ENCODE assay signal across 21 mouse cellular contexts in genomic region chr14:60055231-60055630, GRCm38 (mm10).
DNase-seq lines count a peak whose midpoint lies in the region; ATAC-seq and TF ChIP-seq lines count a peak whose summit lies in the region.
"Had no signal": no experiment of that assay in that cellular context is flagged by ENCODE, and none has a peak within 500 bp of the region (broad histone marks: within the 10 kb centered on the region; RNA-seq: fewer than 3 reads in every experiment).

No protein-coding gene starts in this region.

- no peak overlapping the region for H3K4me3 ChIP-seq in lung, embryonic 14.5 days (ENCODE audit: low read depth, low read length)
- H3K4me3 ChIP-seq: embryonic facial prominence, embryonic 12.5 days; forebrain, embryonic 15.5 days; heart, embryonic 15.5 days; hindbrain, embryonic 13.5 days had no signal

- peak; percentile 1 to 13 for DNase-seq in adrenal gland, postnatal 36 days
- DNase-seq in adrenal gland, postnatal 25 days, result no peak
- DNase-seq in lung, embryonic 14.5 days, result peak; percentile 8
- DNase-seq in lung, postnatal 14 days, result no peak
- peak; percentile 44 for DNase-seq in testis, postnatal 14 days (ENCODE audit: low spot score)
- DNase-seq in testis, postnatal 10 days (ENCODE audit: low spot score), result no peak
- no peak for DNase-seq in cerebellum, adult 18-20 months
- DNase-seq: adrenal gland, adult 2 months; cerebellum, adult 8-10 months; cerebellum, postnatal 14 days; gastrocnemius, postnatal 36 days; heart, adult 18-20 months had no signal

- no peaks in the 10 kb centered on the region for H3K4me1 ChIP-seq in lung, embryonic 14.5 days (ENCODE audit: insufficient read depth)
- H3K4me1 ChIP-seq: embryonic facial prominence, embryonic 12.5 days; forebrain, embryonic 15.5 days; heart, embryonic 15.5 days; hindbrain, embryonic 13.5 days had no signal

- TF ChIP-seq CTCF in lung, embryonic 14.5 days (IDR thresholded peaks at IDR 0.05; ENCODE audit: low read depth), result no peak

- no peaks in the 10 kb centered on the region for H3K27me3 ChIP-seq in lung, embryonic 14.5 days (ENCODE audit: insufficient read depth, low read length)
- H3K27me3 ChIP-seq: CH12.LX; embryonic facial prominence, embryonic 12.5 days; forebrain, embryonic 15.5 days; heart, embryonic 15.5 days; hindbrain, embryonic 13.5 days had no signal

- no peak overlapping the region for H3K27ac ChIP-seq in lung, embryonic 14.5 days (ENCODE audit: low read depth)
- H3K27ac ChIP-seq: embryonic facial prominence, embryonic 12.5 days; forebrain, embryonic 15.5 days; heart, embryonic 15.5 days; hindbrain, embryonic 13.5 days; hindbrain, postnatal 0 days had no signal

- no peak for ATAC-seq in lung, embryonic 14.5 days (ENCODE audit: insufficient read depth)
- ATAC-seq: activated CD4-positive, CD25-positive, alpha-beta regulatory T cell, adult 4 months; forebrain, embryonic 15.5 days; hindbrain, postnatal 0 days; Patski had no signal

- H3K9ac ChIP-seq in lung, embryonic 14.5 days, result no peak overlapping the region
- H3K9ac ChIP-seq: embryonic facial prominence, embryonic 12.5 days; forebrain, embryonic 15.5 days; heart, embryonic 15.5 days; hindbrain, embryonic 13.5 days had no signal

- H3K9me3 ChIP-seq in lung, embryonic 14.5 days (ENCODE audit: low read depth, low read length), result no peaks in the 10 kb centered on the region
- H3K9me3 ChIP-seq: embryonic facial prominence, embryonic 12.5 days; forebrain, embryonic 15.5 days; heart, embryonic 15.5 days; hindbrain, embryonic 13.5 days had no signal

- H3K4me2 ChIP-seq in lung, embryonic 14.5 days, result no peak overlapping the region
- H3K4me2 ChIP-seq: embryonic facial prominence, embryonic 12.5 days; forebrain, embryonic 15.5 days; heart, embryonic 11.5 days; heart, embryonic 15.5 days; hindbrain, embryonic 13.5 days had no signal

- H3K36me3 ChIP-seq in lung, embryonic 14.5 days (ENCODE audit: insufficient read depth), result no peaks in the 10 kb centered on the region
- H3K36me3 ChIP-seq: embryonic facial prominence, embryonic 12.5 days; forebrain, embryonic 15.5 days; heart, embryonic 15.5 days; hindbrain, embryonic 13.5 days had no signal

- 73% methylated on average over 4 of the region's 4 CpGs for WGBS in lung, embryonic 14.5 days

Comparison
In these comparisons a context has a peak if more than half of its experiments do, and no peak if none do; other contexts are left out.
1. DNase-seq: peak in adrenal gland, postnatal 36 days (2 of 2), lung, embryonic 14.5 days (single experiment) and testis, postnatal 14 days (single experiment); none in adrenal gland, postnatal 25 days (single experiment), lung, postnatal 14 days (single experiment), testis, postnatal 10 days (single experiment) and cerebellum, adult 18-20 months (0 of 2).